Mouse (Mus musculus): Measurements from ENCODE around the gene Clrn3. TPM values are rescaled to one million over a fixed set of nuclear protein-coding genes. Genes with fewer than 3 reads are reported as not detected.

Clrn3 gene
- polyA plus RNA-seq, 1 experiment from 2014 or later: not detected

GRCm38 (mm10) chr7:135542235-135542634 lies 13.8 kb upstream of the Clrn3 start:
- Histone ChIP-seq H3K4me3 (ENCODE audit: low read depth, low read length) (no peak overlapping the region), H3K27me3 (replicated peaks; ENCODE audit: control insufficient read depth, insufficient read depth, low read length) (peaks cover 12% of the 10 kb centered on the region), H3K4me1 (ENCODE audit: control insufficient read depth, insufficient read depth, low read length) (peaks cover 7% of the 10 kb centered on the region; the same call in 1 of the 2 replicates), H3K36me3 (ENCODE audit: control insufficient read depth, insufficient read depth, low read length) (no peaks in the 10 kb centered on the region), H3K4me2 (ENCODE audit: low read depth, low read length) (no peak overlapping the region), H3K9ac (ENCODE audit: low read depth, low read length) (no peak overlapping the region), H3K27ac (replicated peaks; ENCODE audit: low read depth, low read length) (no peak overlapping the region), H3K9me3 (ENCODE audit: control insufficient read depth, low read length) (no peaks in the 10 kb centered on the region)
- DNase-seq (ENCODE audit: low spot score) (peak; percentile 78), ATAC-seq (ENCODE audit: low read depth) (peak; percentile 13; the same call in 1 of the 2 replicates)
- WGBS: 70% methylated on average over 3 of the region's 3 CpGs

- Histone ChIP-seq H3K4me3 (ENCODE audit: low read depth, low read length) (no peak overlapping the region), H3K9me3 (ENCODE audit: control insufficient read depth, low read length) (no peaks in the 10 kb centered on the region), H3K36me3 (ENCODE audit: control insufficient read depth, insufficient read depth, low read length) (no peaks in the 10 kb centered on the region), H3K9ac (ENCODE audit: low read depth, low read length) (no peak overlapping the region), H3K4me2 (ENCODE audit: low read depth, low read length) (0 out of 2 replicates have a peak overlapping the region, but pooled peaks have one; percentile 99), H3K27ac (replicated peaks; ENCODE audit: low read depth, low read length) (no peak overlapping the region), H3K4me1 (ENCODE audit: control insufficient read depth, insufficient read depth, low read length) (peaks cover 4% of the 10 kb centered on the region; the same call in 1 of the 2 replicates), H3K27me3 (replicated peaks; ENCODE audit: control insufficient read depth, insufficient read depth, low read length) (peaks cover 12% of the 10 kb centered on the region)
- WGBS: 87% methylated on average over 2 of the region's 2 CpGs
- ATAC-seq (ENCODE audit: low read depth) (no peak), DNase-seq (ENCODE audit: low spot score) (no peak)
These were observed 11.0 kb upstream of the Clrn3 start for GRCm38 (mm10) chr7:135539429-135539828.

DNA sequence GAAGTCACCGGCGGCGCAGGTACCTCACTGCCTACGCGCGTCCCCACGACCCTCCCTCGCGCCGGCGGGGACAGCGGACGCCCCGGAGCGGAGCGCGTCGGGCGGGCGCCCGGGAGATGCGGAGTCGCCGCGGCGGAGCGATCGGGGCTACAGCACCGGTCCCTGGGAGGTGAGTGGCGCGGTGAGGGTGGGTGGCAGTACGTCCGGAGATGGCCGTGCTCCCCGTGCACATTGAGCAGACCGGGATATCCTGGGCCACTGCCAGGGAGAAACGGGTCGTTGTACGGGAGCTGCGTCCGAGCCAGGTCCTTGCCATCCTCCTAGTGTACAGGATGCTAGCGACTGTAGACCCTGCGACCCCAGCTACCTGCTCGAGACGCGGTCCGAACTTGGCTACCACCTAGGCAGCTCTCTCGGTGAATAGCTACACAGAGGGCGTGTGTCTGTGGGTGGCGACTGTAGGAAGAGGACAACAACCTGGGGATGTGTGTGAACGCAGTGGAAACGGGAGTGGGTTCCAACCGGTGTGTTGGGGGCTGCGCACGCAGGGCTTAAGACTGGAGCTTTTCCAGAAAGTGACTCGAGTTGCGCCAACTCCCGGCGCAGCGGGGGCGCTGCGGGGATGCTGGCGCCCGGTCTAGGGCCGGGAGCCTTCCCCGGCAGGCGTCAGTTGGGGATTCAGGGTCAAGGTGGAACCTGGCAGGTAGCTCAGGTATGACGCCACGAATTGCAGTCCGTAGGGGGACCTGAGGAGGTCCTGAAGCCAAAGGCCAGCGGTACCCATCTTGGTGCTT lies 9.7 kb upstream of the Clrn3 start:
- DNase-seq (ENCODE audit: low spot score) (no peak), ATAC-seq (ENCODE audit: low read depth) (peak; percentile 32)
- peak overlapping the region; percentile 99 for H3K4me2 ChIP-seq (ENCODE audit: low read depth, low read length)
- H3K4me1 ChIP-seq (ENCODE audit: control insufficient read depth, insufficient read depth, low read length): peaks cover 4% of the 10 kb centered on the region; the same call in 1 of the 2 replicates
- peak overlapping the region; percentile 68 for H3K4me3 ChIP-seq (ENCODE audit: low read depth, low read length)
- 0 out of 2 replicates have a peak overlapping the region, but pooled peaks have one; percentile 15 for H3K27ac ChIP-seq (replicated peaks; ENCODE audit: low read depth, low read length)
- H3K27me3 ChIP-seq (replicated peaks; ENCODE audit: control insufficient read depth, insufficient read depth, low read length): peaks cover 12% of the 10 kb centered on the region
- 3% methylated on average over 28 of the region's 71 CpGs for WGBS
- H3K9me3 ChIP-seq (ENCODE audit: control insufficient read depth, low read length): no peaks in the 10 kb centered on the region
- no peaks in the 10 kb centered on the region for H3K36me3 ChIP-seq (ENCODE audit: control insufficient read depth, insufficient read depth, low read length)
- peak overlapping the region; percentile 75 for H3K9ac ChIP-seq (ENCODE audit: low read depth, low read length)

GRCm38 (mm10) chr7:135537341-135537901 lies 9.0 kb upstream of the Clrn3 start, which contains the start of gene Ptpre:
Gene Ptpre (plus strand): TSS chr7:135537481.
- Histone ChIP-seq H3K27ac (replicated peaks; ENCODE audit: low read depth, low read length) (0 out of 2 replicates have a peak within 1 kb of the TSS, but pooled peaks have one; percentile 15), H3K9ac (ENCODE audit: low read depth, low read length) (peak within 1 kb of the TSS; percentile 75), H3K4me3 (ENCODE audit: low read depth, low read length) (peak within 1 kb of the TSS; percentile 68), H3K9me3 (ENCODE audit: control insufficient read depth, low read length) (no peaks in the 10 kb centered on the region), H3K4me1 (ENCODE audit: control insufficient read depth, insufficient read depth, low read length) (peaks cover 4% of the 10 kb centered on the region; the same call in 1 of the 2 replicates), H3K36me3 (ENCODE audit: control insufficient read depth, insufficient read depth, low read length) (no peaks in the 10 kb centered on the region), H3K27me3 (replicated peaks; ENCODE audit: control insufficient read depth, insufficient read depth, low read length) (peaks cover 12% of the 10 kb centered on the region), H3K4me2 (ENCODE audit: low read depth, low read length) (peak within 1 kb of the TSS; percentile 99)
- 5% methylated on average over 14 of the region's 28 CpGs for WGBS
- ATAC-seq (ENCODE audit: low read depth): peak; percentile 96
- DNase-seq (ENCODE audit: low spot score): peak; percentile 85

DNA sequence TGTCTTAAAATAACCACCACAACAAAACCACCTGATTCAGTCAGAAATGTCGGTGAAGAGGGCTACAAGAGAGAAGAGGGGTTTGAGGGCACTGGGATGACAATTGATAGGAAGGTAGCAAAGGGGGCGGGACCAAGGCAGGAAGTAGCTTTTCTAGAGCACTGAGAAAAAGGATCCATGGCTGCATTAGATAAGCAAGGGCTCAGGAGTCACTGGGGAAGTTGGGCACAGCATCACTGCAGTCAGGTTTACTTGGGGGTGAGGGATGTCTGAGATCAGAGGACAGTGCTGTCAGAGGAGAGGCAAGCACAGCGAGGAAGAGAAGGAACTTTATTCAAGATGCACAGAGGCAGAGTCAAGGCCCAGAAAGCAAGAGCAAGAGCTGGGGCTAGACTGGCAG lies 7.5 kb upstream of the Clrn3 start:
- Histone ChIP-seq H3K9ac (ENCODE audit: low read depth, low read length) (no peak overlapping the region), H3K9me3 (ENCODE audit: control insufficient read depth, low read length) (no peaks in the 10 kb centered on the region), H3K4me2 (ENCODE audit: low read depth, low read length) (no peak overlapping the region), H3K4me3 (ENCODE audit: low read depth, low read length) (no peak overlapping the region), H3K27me3 (replicated peaks; ENCODE audit: control insufficient read depth, insufficient read depth, low read length) (peaks cover 12% of the 10 kb centered on the region), H3K36me3 (ENCODE audit: control insufficient read depth, insufficient read depth, low read length) (no peaks in the 10 kb centered on the region), H3K27ac (replicated peaks; ENCODE audit: low read depth, low read length) (no peak overlapping the region), H3K4me1 (ENCODE audit: control insufficient read depth, insufficient read depth, low read length) (peaks cover 4% of the 10 kb centered on the region; the same call in 1 of the 2 replicates)
- 86% methylated on average over 3 of the region's 3 CpGs for WGBS
- ATAC-seq (ENCODE audit: low read depth) (no peak), DNase-seq (ENCODE audit: low spot score) (no peak)

GRCm38 (mm10) chr7:135534548-135535189 lies 6.2 kb upstream of the Clrn3 start:
- WGBS: 66% methylated on average over 2 of the region's 2 CpGs
- H3K4me1 ChIP-seq (ENCODE audit: control insufficient read depth, insufficient read depth, low read length): peaks cover 4% of the 10 kb centered on the region; the same call in 1 of the 2 replicates
- no peak overlapping the region for H3K4me3 ChIP-seq (ENCODE audit: low read depth, low read length)
- no peaks in the 10 kb centered on the region for H3K9me3 ChIP-seq (ENCODE audit: control insufficient read depth, low read length)
- DNase-seq (ENCODE audit: low spot score) (no peak), ATAC-seq (ENCODE audit: low read depth) (no peak)
- H3K4me2 ChIP-seq (ENCODE audit: low read depth, low read length): no peak overlapping the region
- H3K27me3 ChIP-seq (replicated peaks; ENCODE audit: control insufficient read depth, insufficient read depth, low read length): peaks cover 12% of the 10 kb centered on the region
- no peak overlapping the region for H3K9ac ChIP-seq (ENCODE audit: low read depth, low read length)
- H3K36me3 ChIP-seq (ENCODE audit: control insufficient read depth, insufficient read depth, low read length): no peaks in the 10 kb centered on the region
- no peak overlapping the region for H3K27ac ChIP-seq (replicated peaks; ENCODE audit: low read depth, low read length)

GRCm38 (mm10) chr7:135529068-135529467 lies 614 bp upstream of the Clrn3 start:
- no peaks in the 10 kb centered on the region for H3K27me3 ChIP-seq (replicated peaks; ENCODE audit: control insufficient read depth, insufficient read depth, low read length)
- no peak overlapping the region for H3K4me2 ChIP-seq (ENCODE audit: low read depth, low read length)
- WGBS: 82% methylated on average over 2 of the region's 2 CpGs
- no peaks in the 10 kb centered on the region for H3K36me3 ChIP-seq (ENCODE audit: control insufficient read depth, insufficient read depth, low read length)
- no peak overlapping the region for H3K9ac ChIP-seq (ENCODE audit: low read depth, low read length)
- no peaks in the 10 kb centered on the region for H3K4me1 ChIP-seq (ENCODE audit: control insufficient read depth, insufficient read depth, low read length)
- H3K9me3 ChIP-seq (ENCODE audit: control insufficient read depth, low read length): no peaks in the 10 kb centered on the region
- H3K27ac ChIP-seq (replicated peaks; ENCODE audit: low read depth, low read length): no peak overlapping the region
- DNase-seq (ENCODE audit: low spot score): no peak
- ATAC-seq (ENCODE audit: low read depth): no peak
- H3K4me3 ChIP-seq (ENCODE audit: low read depth, low read length): no peak overlapping the region

GRCm38 (mm10) chr7:135527169-135527568 lies 1.3 kb downstream of the Clrn3 start:
- H3K9ac ChIP-seq (ENCODE audit: low read depth, low read length): no peak overlapping the region
- no peaks in the 10 kb centered on the region for H3K36me3 ChIP-seq (ENCODE audit: control insufficient read depth, insufficient read depth, low read length)
- no peak overlapping the region for H3K4me3 ChIP-seq (ENCODE audit: low read depth, low read length)
- no peak overlapping the region for H3K4me2 ChIP-seq (ENCODE audit: low read depth, low read length)
- H3K9me3 ChIP-seq (ENCODE audit: control insufficient read depth, low read length): no peaks in the 10 kb centered on the region
- H3K4me1 ChIP-seq (ENCODE audit: control insufficient read depth, insufficient read depth, low read length): no peaks in the 10 kb centered on the region
- DNase-seq (ENCODE audit: low spot score) (no peak), ATAC-seq (ENCODE audit: low read depth) (no peak)
- no peak overlapping the region for H3K27ac ChIP-seq (replicated peaks; ENCODE audit: low read depth, low read length)
- no peaks in the 10 kb centered on the region for H3K27me3 ChIP-seq (replicated peaks; ENCODE audit: control insufficient read depth, insufficient read depth, low read length)
- WGBS: 52% methylated on average over 3 of the region's 3 CpGs
